Mouse (Mus musculus): ENCODE measurements around the gene Capn6.

DNA sequence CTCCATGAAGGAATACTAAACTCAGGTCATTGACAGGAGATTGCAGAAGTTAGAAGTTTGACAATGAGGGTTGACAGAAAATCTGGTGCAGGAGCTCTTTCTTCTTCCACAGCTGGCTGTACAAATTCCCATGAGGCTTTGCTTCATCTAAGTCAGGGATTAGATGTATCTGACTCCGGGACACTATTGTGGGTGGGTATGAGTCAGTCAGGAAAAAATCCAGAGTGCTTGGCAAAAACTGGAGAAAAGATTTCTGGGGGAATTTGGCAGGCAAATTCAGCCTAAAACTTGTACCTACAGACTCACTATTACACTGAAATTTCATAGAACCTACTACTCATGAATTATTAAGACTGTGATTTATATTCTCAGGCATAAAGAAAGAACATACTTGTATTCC is 11.3 kb downstream of the Capn6 start:
- no peak for TF ChIP-seq GATA1 (IDR thresholded peaks at IDR 0.05; ENCODE audit: low read length)
- no peak for TF ChIP-seq TAL1 (IDR thresholded peaks at IDR 0.05; ENCODE audit: low read length)
